Mouse (Mus musculus): ENCODE data around the gene Dzip1.

The Dzip1 gene

DNA sequence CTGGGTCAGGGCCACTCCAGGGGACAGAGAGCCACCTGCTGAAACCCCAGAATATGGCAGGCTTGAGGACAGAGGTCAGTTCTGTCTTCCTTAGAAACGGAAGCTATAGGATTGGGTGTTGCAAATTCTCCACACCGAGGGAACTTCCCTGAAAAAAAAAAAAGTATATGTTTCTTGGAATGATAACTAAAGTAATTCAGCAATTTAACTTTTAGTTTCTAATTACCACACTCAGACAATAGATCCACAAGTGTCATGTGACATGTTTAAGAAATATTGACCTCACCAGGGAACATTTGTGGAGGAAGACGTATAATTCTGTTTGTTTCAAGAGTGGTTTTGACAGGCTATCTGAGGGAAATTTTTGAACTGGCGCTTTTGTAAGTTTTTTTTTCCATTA is 93.7 kb downstream of the Dzip1 start:
- no peak for DNase-seq

DNA sequence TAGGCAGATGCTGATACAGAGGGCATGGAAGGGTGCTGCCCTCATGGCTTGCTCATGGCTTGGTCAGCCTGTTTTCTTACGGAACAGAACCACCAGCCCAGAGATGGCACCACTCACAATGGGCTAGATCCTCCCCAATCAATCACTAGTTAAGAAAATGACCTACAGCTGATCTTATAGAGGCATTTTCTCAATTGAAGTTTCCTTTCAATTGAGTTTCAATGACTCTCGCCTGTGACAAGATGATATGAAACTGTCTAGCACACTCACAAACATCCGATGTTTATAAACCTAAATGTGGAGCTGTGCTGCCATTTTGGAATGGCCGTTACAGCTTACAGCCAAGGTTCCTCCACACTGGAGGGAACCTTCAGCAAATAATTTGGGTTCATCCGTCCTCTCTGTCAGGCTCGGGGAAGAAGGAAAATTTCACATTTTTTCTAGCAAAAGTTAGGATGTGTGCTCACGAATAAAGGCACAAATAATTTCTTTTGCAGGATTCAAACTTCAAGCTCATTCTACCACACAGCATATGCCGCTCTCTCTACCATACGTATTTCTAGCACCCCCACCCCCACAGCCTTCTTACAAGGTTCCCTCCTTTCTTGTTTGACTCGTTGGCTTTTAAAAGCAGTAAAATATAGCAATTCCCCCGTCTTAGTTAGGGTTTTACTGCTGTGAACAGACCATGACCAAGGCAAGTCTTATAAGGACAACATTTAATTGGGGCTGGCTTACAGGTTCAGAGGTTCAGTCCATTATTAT is 95.7 kb downstream of the Dzip1 start:
- no peak for DNase-seq

DNA sequence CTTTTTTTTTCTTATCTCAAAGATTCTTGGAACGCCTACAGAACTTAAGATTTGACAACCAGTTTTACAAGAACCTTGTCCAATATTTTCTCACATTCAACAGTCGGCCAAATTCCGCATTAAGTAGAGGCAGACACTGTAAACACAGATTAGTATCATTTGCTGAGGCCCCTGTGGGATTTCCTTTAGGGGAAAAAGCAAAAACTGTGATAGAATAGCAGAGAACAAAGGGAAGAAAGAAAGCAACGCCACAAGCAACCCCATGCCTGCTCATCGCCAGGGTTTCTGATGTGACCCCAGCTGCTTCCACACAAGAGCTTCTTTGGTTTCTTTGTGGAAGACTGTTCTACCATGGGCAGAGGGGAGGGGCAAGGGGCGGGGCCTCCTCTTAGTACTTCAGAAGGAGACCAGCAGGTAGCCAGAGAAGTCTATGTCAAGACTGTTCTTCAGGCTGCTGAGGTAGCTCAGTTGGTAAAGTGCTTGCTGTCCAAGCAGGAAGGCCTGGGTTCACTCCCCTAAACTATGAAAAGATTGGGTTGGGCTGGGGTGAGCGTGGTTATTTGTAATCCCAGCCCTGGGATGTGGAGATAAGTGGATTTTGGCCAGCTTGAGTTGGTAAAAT is 97.9 kb downstream of the Dzip1 start:
- no peak for DNase-seq

DNA sequence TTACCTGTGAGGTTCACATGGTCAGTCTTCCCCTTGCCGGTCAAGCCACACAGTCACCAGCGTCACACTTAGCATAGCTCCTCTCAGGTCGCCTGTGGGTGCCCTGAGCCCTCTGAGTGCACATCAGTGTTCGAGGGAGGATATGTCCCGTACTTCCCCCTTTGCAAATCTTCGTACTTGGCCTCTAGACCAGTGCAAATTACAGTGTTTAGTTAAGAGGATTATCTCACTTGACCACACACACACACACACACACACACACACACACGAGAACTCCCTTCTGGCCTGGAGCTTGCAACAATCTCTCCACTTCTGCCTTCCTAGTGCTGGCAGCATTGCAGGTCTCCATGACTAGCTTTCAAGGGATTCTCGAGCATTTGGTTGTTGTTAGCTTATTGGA is 98.9 kb downstream of the Dzip1 start:
- no peak for DNase-seq

Measured in thymus, postnatal 36 days (tissue).